Mouse (Mus musculus) intestine, embryonic 15.5 days (tissue): ENCODE results near the gene Kcnt1. TPM values are rescaled to one million over a fixed set of nuclear protein-coding genes. Genes with fewer than 3 reads are reported as not detected.

ENCODE experiments used
- ATAC-seq: fragments of 200-750 bp; cut with Nextera tagmentation; 2 replicates; pipeline ENCODE4 v1.8.0; 2017; ENCODE audit warnings: moderate TSS enrichment, moderate library complexity
- H3K27ac ChIP-seq: fragments of 300-500 bp; sonication (generic); 2 replicates; pipeline ENCODE4 v1.5.1; 2015; ENCODE audit warnings: mild to moderate bottlenecking, inconsistent platforms
- H3K27me3 ChIP-seq: fragments of 300-500 bp; sonication (generic); replicated peaks from 2 replicates; pipeline ENCODE4 v1.6.1; 2015; ENCODE audit warnings: inconsistent platforms
- H3K36me3 ChIP-seq: fragments of 300-500 bp; sonication (generic); 2 replicates; pipeline ENCODE4 v1.6.1; 2015; ENCODE audit warnings: inconsistent platforms
- H3K4me1 ChIP-seq: fragments of 300-500 bp; sonication (generic); replicated peaks from 2 replicates; pipeline ENCODE4 v1.6.1; 2015; ENCODE audit warnings: inconsistent platforms
- H3K4me2 ChIP-seq: fragments of 300-500 bp; sonication (generic); replicated peaks from 2 replicates; pipeline ENCODE4 v1.6.1; 2015; ENCODE audit warnings: mild to moderate bottlenecking, inconsistent platforms
- H3K4me3 ChIP-seq: fragments of 300-500 bp; sonication (generic); replicated peaks from 2 replicates; pipeline ENCODE4 v1.5.1; 2015; ENCODE audit warnings: inconsistent platforms
- H3K9ac ChIP-seq: fragments of 300-500 bp; sonication (generic); 2 replicates; pipeline ENCODE4 v1.6.1; 2015; ENCODE audit warnings: inconsistent platforms
- H3K9me3 ChIP-seq: fragments of 300-500 bp; sonication (generic); 2 replicates; pipeline ENCODE4 v1.6.1; 2016; ENCODE audit warnings: inconsistent platforms
- WGBS: fragments of 180-500 bp; shearing (Covaris S2); methylation state at CpG from one replicate; pipeline ENCODE4 v1.1.7; 2015; 5-methylcytosine and 5-hydroxymethylcytosine counted together
- polyA plus RNA-seq: library from polyadenylated mRNA; unstranded; fragments of >200 nt; fragmentation: Nextera tagmentation; extraction: Ambion mirVana; gene quantifications from 2 replicates; pipeline ENCODE4 v1.2.1, GENCODE M21; 2015

Gene Kcnt1
- polyA plus RNA-seq, 1 experiment from 2014 or later: 0.53 TPM

DNA sequence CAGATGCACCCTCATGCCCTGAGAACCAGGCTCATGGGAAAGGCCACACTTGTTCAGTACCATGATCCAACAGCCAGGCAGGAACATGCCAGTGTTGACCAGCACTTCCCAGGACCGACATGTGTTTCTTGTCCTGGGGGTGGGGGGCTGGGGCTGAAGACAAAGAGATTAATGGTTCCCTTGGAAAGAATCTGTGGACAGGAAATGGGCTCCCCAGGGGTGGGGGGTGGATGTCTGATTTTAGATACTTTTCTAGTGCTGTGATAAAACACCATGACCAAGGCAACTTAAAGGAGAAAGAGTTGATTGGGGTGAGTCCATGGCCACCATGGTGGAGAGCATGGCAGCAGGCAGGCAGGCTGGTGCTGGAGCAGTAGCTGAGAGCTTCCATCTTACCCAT lies 18.7 kb downstream of the Kcnt1 start:
- H3K27me3 ChIP-seq: peaks cover 21% of the 10 kb centered on the region
- no peak overlapping the region for H3K9ac ChIP-seq
- H3K4me2 ChIP-seq: no peak overlapping the region
- WGBS: 21% methylated on average over 1 of the region's 1 CpGs
- ATAC-seq: no peak
- no peak overlapping the region for H3K27ac ChIP-seq
- no peaks in the 10 kb centered on the region for H3K36me3 ChIP-seq
- H3K4me3 ChIP-seq: no peak overlapping the region
- H3K4me1 ChIP-seq: peaks cover 6% of the 10 kb centered on the region; the same call in 1 of the 2 replicates
- no peaks in the 10 kb centered on the region for H3K9me3 ChIP-seq

DNA sequence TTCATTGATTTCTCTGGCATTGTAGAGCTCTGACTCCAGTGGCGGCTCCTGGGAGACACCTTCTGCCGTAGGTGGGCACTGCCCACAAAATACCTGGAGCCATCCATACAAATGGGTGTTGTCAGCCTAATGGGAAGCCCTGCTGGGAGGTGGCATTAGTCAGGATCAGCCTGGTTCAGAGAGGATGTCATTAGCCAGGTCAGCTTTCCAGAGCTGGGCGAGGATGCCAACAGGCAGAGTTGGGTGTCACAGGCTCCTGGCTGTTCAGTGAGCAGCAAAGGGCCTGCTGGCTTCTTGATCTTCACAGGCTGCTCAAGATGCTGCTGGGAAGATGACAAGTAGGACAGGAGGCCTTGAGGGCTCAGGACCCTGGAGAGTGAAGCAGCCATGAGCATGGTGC lies 21.2 kb downstream of the Kcnt1 start:
- no peaks in the 10 kb centered on the region for H3K9me3 ChIP-seq
- no peak overlapping the region for H3K9ac ChIP-seq
- no peaks in the 10 kb centered on the region for H3K36me3 ChIP-seq
- no peaks in the 10 kb centered on the region for H3K27me3 ChIP-seq
- H3K27ac ChIP-seq: no peak overlapping the region
- 87% methylated on average over 3 of the region's 3 CpGs for WGBS
- H3K4me2 ChIP-seq: no peak overlapping the region
- ATAC-seq: no peak
- H3K4me3 ChIP-seq: no peak overlapping the region
- H3K4me1 ChIP-seq: no peaks in the 10 kb centered on the region

DNA sequence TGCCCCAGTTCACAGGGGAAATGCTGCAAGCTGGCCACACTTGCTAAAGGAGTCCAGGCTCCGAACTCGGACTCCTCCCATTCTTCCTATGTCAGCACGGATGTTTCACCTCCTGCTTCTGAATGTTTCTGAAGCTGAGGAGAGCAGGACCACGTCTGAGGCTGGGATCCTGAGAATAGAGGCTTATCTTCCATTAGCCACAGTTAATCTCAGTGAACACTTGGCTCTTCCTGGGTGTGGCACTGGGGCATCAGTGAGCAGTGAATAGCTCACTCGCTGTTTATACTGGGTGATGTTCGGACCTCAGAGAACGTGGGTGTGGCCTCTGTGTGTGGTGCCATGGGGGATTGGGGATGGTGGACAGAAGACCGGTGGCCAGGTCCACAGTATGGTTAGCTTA lies 23.7 kb downstream of the Kcnt1 start:
- H3K27ac ChIP-seq: no peak overlapping the region
- no peak overlapping the region for H3K4me2 ChIP-seq
- no peak overlapping the region for H3K4me3 ChIP-seq
- no peaks in the 10 kb centered on the region for H3K4me1 ChIP-seq
- ATAC-seq: no peak
- WGBS: 51% methylated on average over 8 of the region's 8 CpGs
- no peaks in the 10 kb centered on the region for H3K27me3 ChIP-seq
- no peak overlapping the region for H3K9ac ChIP-seq
- no peaks in the 10 kb centered on the region for H3K9me3 ChIP-seq
- H3K36me3 ChIP-seq: no peaks in the 10 kb centered on the region

DNA sequence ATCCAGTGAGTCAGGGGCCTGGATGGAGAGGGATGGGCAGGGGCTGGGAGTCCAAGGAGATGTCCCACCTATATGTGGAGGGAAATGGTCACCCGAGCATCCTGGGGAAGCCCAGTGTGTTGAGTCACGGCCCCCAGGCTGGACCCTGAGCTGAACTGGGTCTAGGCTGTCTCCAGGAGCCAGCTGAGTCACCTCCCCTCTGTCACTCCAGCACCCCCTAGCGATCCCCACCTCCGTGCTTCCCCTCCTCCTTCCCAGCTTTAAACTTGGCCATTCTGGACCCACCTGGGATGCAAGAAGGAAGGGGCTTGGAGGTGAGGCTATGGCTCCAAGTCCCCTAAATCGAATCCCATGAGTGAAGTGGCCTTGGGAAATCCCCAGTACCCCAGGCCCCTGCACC lies 24.6 kb downstream of the Kcnt1 start:
- WGBS: 54% methylated on average over 5 of the region's 5 CpGs
- H3K36me3 ChIP-seq: no peaks in the 10 kb centered on the region
- H3K4me3 ChIP-seq: no peak overlapping the region
- ATAC-seq: no peak
- H3K9me3 ChIP-seq: no peaks in the 10 kb centered on the region
- H3K9ac ChIP-seq: no peak overlapping the region
- H3K27me3 ChIP-seq: no peaks in the 10 kb centered on the region
- H3K27ac ChIP-seq: no peak overlapping the region
- no peak overlapping the region for H3K4me2 ChIP-seq
- H3K4me1 ChIP-seq: no peaks in the 10 kb centered on the region

DNA sequence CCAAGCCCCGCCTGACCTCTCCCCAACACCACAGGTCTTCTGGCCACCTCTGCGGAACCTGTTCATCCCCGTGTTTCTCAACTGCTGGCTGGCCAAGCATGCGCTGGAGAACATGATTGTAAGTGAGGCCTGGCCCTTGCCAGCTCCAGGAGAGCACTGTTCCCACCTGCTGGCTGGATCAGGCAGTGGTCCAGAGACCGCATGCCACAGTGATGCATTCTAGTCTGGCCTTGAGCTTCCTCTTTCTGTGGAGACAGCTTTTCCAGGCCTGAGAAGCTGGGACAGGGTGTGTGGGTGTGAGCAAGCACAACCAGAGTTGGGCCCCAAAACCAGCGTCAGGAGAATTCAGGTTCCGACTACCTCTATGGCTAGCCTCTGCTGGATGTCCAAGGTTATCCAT lies 28.9 kb downstream of the Kcnt1 start:
- Histone ChIP-seq H3K36me3 (no peaks in the 10 kb centered on the region), H3K9me3 (no peaks in the 10 kb centered on the region), H3K4me3 (no peak overlapping the region), H3K4me1 (no peaks in the 10 kb centered on the region), H3K27me3 (no peaks in the 10 kb centered on the region), H3K9ac (no peak overlapping the region), H3K27ac (no peak overlapping the region), H3K4me2 (no peak overlapping the region)
- 83% methylated on average over 7 of the region's 7 CpGs for WGBS
- no peak for ATAC-seq

DNA sequence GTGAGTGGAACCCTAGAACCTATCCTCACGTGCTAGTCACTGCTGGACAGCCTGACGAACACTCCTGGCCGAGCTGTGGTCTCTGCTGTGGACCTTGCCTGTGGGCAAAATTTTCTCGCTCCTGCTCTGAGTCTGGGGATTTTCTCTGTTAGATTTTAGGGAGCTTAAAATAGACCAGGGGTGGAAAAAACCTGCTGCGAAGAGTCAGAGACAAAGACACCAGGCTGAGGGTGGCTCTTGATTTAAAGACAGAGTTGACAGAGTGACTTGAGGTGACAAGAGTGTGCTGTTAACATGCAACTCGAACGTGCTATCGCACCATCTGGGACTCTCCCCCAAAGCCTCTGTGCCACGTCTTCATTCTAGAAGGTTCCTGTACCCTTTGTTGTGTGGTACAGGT lies 35.4 kb downstream of the Kcnt1 start:
- no peak for ATAC-seq
- 79% methylated on average over 9 of the region's 9 CpGs for whole genome bisulfite sequencing
- no peak overlapping the region for H3K4me3 ChIP-seq
- H3K9me3 ChIP-seq: no peaks in the 10 kb centered on the region
- H3K27me3 ChIP-seq: no peaks in the 10 kb centered on the region
- no peak overlapping the region for H3K27ac ChIP-seq
- no peaks in the 10 kb centered on the region for H3K4me1 ChIP-seq
- H3K36me3 ChIP-seq: no peaks in the 10 kb centered on the region
- H3K4me2 ChIP-seq: no peak overlapping the region
- H3K9ac ChIP-seq: no peak overlapping the region

DNA sequence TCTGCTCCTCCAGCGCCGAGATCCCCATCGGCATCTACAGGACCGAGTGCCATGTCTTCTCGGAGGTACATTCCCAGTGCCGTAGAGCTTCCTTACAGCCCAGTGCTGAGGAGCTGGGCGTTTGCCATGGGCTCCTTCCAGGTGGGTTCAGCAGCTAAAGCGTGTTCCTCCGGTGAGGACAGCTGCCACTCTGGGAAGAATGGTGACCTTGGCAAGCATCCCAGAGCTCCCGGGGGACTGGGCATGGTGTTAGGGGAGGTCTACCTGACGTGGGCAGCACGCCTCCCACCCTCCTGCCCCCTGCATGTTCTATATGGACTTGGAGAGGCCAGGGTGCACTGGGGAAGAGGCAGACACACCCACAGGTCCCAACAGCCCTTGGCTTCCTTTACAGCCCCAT lies 46.3 kb downstream of the Kcnt1 start:
- Histone ChIP-seq H3K4me1 (no peaks in the 10 kb centered on the region), H3K27ac (no peak overlapping the region), H3K4me3 (no peak overlapping the region), H3K4me2 (no peak overlapping the region), H3K9ac (no peak overlapping the region), H3K27me3 (no peaks in the 10 kb centered on the region), H3K36me3 (no peaks in the 10 kb centered on the region), H3K9me3 (no peaks in the 10 kb centered on the region)
- 86% methylated on average over 12 of the region's 12 CpGs for WGBS
- no peak for ATAC-seq

DNA sequence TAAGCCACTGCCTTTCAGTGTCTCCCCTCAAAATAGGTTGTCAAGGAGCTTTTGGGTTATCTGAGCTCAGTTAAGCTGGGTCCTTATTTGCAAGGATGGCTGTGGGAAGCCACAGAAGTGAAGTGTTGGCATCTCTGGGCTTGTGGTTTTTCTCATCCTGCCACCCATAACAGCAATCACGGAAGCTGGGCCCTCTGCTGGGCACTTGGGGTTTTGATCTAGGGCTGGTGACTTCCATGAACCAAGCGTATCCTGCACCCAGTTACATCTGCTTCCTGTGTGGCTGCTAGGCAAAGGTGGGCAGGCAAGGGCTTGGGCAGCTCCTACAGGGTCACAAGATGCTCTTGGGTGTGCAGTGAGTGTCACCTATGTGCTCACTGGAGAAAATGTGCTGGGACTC lies 49.7 kb downstream of the Kcnt1 start:
- H3K36me3 ChIP-seq: no peaks in the 10 kb centered on the region
- H3K27ac ChIP-seq: no peak overlapping the region
- H3K4me3 ChIP-seq: no peak overlapping the region
- ATAC-seq: no peak
- no peaks in the 10 kb centered on the region for H3K9me3 ChIP-seq
- no peaks in the 10 kb centered on the region for H3K27me3 ChIP-seq
- H3K4me1 ChIP-seq: no peaks in the 10 kb centered on the region
- no peak overlapping the region for H3K9ac ChIP-seq
- 54% methylated on average over 2 of the region's 2 CpGs for WGBS
- H3K4me2 ChIP-seq: no peak overlapping the region

DNA sequence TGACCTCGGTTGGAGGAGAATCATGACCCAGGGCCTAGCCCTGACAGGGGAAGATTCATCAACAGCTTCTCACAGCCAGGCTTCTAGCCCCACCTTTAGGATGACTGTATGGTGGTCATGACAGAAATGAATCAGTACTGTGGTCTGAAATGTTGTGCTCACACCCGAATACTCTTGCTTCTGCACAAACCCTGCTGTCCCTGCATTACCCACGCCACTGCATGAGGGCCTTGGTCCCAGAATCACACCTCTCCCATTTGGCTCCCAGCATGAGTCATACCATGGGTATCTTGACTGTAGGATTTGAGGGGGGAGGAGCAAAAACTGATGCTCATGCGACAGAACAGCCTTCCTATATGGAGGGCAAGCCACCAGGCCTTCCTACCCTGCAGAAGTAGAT lies 50.7 kb downstream of the Kcnt1 start:
- WGBS: 71% methylated on average over 4 of the region's 4 CpGs
- Histone ChIP-seq H3K9me3 (no peaks in the 10 kb centered on the region), H3K4me3 (no peak overlapping the region), H3K27me3 (no peaks in the 10 kb centered on the region), H3K4me1 (no peaks in the 10 kb centered on the region), H3K27ac (no peak overlapping the region), H3K36me3 (no peaks in the 10 kb centered on the region), H3K4me2 (no peak overlapping the region), H3K9ac (no peak overlapping the region)
- no peak for ATAC-seq

DNA sequence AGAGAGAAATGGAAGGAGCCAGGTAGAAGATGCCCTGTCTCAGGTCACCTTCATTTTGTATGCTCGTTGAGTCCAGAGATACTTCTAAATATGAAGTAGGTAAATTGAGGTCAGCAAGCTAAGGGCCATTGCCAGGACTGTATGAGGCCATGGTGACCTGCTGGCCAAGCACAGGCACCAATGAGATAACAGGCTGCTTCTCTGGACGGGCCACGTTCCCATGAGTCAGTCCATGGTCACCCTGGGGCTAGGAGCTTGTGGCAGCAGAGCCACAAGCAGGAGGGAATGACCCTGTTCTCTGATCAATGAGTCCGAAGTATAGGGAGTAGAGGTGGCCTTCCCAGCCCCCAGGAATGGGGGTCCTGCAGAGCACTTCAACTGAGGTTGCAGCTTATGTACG lies 51.3 kb downstream of the Kcnt1 start:
- no peaks in the 10 kb centered on the region for H3K9me3 ChIP-seq
- H3K4me2 ChIP-seq: no peak overlapping the region
- H3K27me3 ChIP-seq: no peaks in the 10 kb centered on the region
- H3K36me3 ChIP-seq: no peaks in the 10 kb centered on the region
- 86% methylated on average over 5 of the region's 5 CpGs for WGBS
- ATAC-seq: no peak
- H3K27ac ChIP-seq: no peak overlapping the region
- peaks cover 1% of the 10 kb centered on the region; the same call in 1 of the 2 replicates for H3K4me1 ChIP-seq
- no peak overlapping the region for H3K9ac ChIP-seq
- H3K4me3 ChIP-seq: no peak overlapping the region

DNA sequence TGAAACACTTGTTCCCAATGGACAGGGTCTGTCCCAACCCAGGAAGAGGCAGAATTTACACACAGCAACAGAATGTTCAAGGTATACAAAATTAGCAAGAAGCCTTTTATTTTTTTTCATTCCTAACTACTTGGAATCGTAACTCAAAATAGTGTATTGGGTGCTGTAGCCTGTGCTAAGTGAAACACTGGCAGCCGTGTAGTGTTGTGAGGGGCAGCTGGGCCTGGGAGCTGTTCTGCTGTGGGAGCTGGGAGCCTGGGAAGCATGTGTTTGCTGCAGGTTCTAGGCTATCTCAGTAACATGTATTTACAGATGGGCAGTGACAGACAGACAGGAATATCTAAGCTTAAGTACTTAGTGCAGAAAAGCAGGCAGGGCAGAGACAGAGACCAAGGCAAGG lies 54.9 kb downstream of the Kcnt1 start:
- no peaks in the 10 kb centered on the region for H3K36me3 ChIP-seq
- peaks cover 8% of the 10 kb centered on the region for H3K4me1 ChIP-seq
- ATAC-seq: no peak
- H3K27ac ChIP-seq: no peak overlapping the region
- 80% methylated on average over 2 of the region's 2 CpGs for WGBS
- no peak overlapping the region for H3K9ac ChIP-seq
- no peak overlapping the region for H3K4me2 ChIP-seq
- H3K27me3 ChIP-seq: no peaks in the 10 kb centered on the region
- H3K9me3 ChIP-seq: no peaks in the 10 kb centered on the region
- no peak overlapping the region for H3K4me3 ChIP-seq

DNA sequence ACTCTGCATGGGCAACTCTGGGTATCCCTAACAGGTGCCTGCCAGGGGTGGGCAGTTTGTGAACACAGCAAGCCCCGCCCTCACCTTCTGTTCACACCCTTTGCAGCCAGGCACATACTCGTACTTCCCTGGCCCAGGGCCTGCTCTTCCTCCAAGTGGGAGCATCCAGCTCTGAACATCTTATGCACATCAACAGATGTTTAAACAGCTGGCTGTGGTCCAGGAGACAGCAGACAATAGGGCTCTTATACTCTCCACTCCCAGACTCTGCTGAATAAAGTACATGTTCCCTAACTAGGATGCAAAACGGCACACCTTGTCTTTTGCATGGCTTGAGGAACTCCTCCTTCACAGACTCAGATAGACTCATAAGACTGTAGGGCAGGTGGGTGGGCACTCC lies 56.4 kb downstream of the Kcnt1 start:
- 41% methylated on average over 3 of the region's 3 CpGs for WGBS
- Histone ChIP-seq H3K27ac (0 out of 2 replicates have a peak overlapping the region, but pooled peaks have one; percentile 32), H3K4me1 (peaks cover 8% of the 10 kb centered on the region), H3K27me3 (no peaks in the 10 kb centered on the region), H3K4me3 (no peak overlapping the region), H3K4me2 (no peak overlapping the region), H3K9me3 (no peaks in the 10 kb centered on the region), H3K9ac (no peak overlapping the region), H3K36me3 (no peaks in the 10 kb centered on the region)
- peak; percentile 61 for ATAC-seq

DNA sequence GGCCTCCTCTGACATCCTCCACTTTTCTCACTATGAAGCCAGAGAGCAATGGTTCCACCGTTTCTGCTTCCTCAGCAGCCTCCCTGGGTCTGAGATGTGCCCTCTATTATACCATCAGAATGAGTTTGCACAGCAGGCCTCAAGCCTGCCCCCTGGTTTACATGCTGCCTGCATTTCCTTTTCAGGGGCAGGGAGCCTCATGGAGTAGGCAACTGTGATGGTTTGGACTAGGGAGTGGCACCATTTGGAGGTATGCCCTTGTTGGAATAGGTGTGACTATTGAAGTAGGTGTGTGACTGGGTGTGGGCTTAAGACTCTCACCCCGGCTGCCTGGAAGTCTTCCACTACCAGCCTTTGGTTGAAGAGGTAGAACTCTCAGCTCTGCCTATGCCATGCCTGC lies 60.3 kb downstream of the Kcnt1 start:
- Histone ChIP-seq H3K9ac (no peak overlapping the region), H3K4me1 (peaks cover 8% of the 10 kb centered on the region), H3K4me2 (no peak overlapping the region), H3K27ac (no peak overlapping the region), H3K36me3 (no peaks in the 10 kb centered on the region), H3K27me3 (no peaks in the 10 kb centered on the region), H3K4me3 (no peak overlapping the region), H3K9me3 (no peaks in the 10 kb centered on the region)
- 72% methylated on average over 2 of the region's 2 CpGs for WGBS
- peak; percentile 51; the same call in 1 of the 2 replicates for ATAC-seq

DNA sequence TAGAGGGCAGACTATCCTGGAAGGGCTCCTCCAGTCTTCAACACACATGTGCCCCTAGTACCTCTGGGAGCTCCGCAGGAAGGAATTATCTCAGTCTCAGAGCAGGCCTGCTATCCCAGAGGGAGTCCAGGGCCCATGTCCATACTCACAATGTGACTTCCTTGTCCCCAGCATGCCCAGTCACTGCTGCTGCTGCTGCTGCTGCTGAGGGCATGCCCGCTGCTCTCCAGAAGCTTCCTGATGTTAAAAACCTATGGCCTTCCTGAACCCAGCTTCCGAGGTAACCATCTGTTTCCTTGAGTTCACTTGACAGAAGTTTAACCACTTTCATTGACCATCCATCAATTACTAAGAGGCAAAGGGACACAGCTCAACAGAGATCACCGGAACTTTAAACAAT lies 61.4 kb downstream of the Kcnt1 start:
- no peak overlapping the region for H3K9ac ChIP-seq
- 0 out of 2 replicates have a peak, but pooled peaks cover 2% of the 10 kb centered on the region for H3K36me3 ChIP-seq
- peaks cover 6% of the 10 kb centered on the region for H3K4me1 ChIP-seq
- no peaks in the 10 kb centered on the region for H3K27me3 ChIP-seq
- no peak overlapping the region for H3K27ac ChIP-seq
- no peak for ATAC-seq
- H3K4me3 ChIP-seq: no peak overlapping the region
- 79% methylated on average over 4 of the region's 4 CpGs for WGBS
- H3K9me3 ChIP-seq: no peaks in the 10 kb centered on the region
- H3K4me2 ChIP-seq: no peak overlapping the region
